Mouse (Mus musculus): Measurements from ENCODE around the gene Rasef. TPM values are rescaled to one million over a fixed set of nuclear protein-coding genes. Genes with fewer than 3 reads are reported as not detected.

Rasef gene
- polyA plus RNA-seq (2015; fragmentation: Nextera tagmentation; extraction: Ambion mirVana), result 3.4 TPM in 2 replicates

- Histone ChIP-seq H3K9me3 (replicated peaks; ENCODE audit: low read length) (no peaks in the 10 kb centered on the region), H3K36me3 (ENCODE audit: insufficient read depth, low read length) (no peaks in the 10 kb centered on the region), H3K9ac (ENCODE audit: low read depth, low read length) (peak within 1 kb of the TSS; percentile 49), H3K27me3 (ENCODE audit: insufficient read depth, low read length) (0 out of 2 replicates have a peak, but pooled peaks cover 2% of the 10 kb centered on the region), H3K4me3 (replicated peaks; ENCODE audit: low read depth, low read length) (peak within 1 kb of the TSS; percentile 39), H3K27ac (0 out of 2 replicates have a peak within 1 kb of the TSS, but pooled peaks have one; percentile 50), H3K4me2 (ENCODE audit: low read length) (peak within 1 kb of the TSS; percentile 81), H3K4me1 (replicated peaks; ENCODE audit: insufficient read depth, low read length) (peaks cover 6% of the 10 kb centered on the region; the same call in 1 of the 2 replicates)
- peak; percentile 92 for ATAC-seq (replicated peaks; ENCODE audit: low FRiP score, low read depth)
- TF ChIP-seq CTCF (IDR thresholded peaks at IDR 0.05; ENCODE audit: low read depth), result no peak
- 4% methylated on average over 68 of the region's 87 CpGs for WGBS
- peak; percentile 70 for DNase-seq (ENCODE audit: low spot score)
These were observed at the start of gene Rasef for GRCm38 (mm10) chr4:73790260-73791185. TSS of gene Rasef (minus strand) at chr4:73790994.

- no peak overlapping the region for H3K4me3 ChIP-seq (replicated peaks; ENCODE audit: low read depth, low read length)
- no peak overlapping the region for H3K9ac ChIP-seq (ENCODE audit: low read depth, low read length)
- no peak for ATAC-seq (replicated peaks; ENCODE audit: low FRiP score, low read depth)
- H3K4me2 ChIP-seq (ENCODE audit: low read length), result no peak overlapping the region
- H3K36me3 ChIP-seq (ENCODE audit: insufficient read depth, low read length), result no peaks in the 10 kb centered on the region
- no peaks in the 10 kb centered on the region for H3K27me3 ChIP-seq (ENCODE audit: insufficient read depth, low read length)
- no peak for TF ChIP-seq CTCF (IDR thresholded peaks at IDR 0.05; ENCODE audit: low read depth)
- WGBS, result 83% methylated on average over 3 of the region's 3 CpGs
- no peaks in the 10 kb centered on the region for H3K4me1 ChIP-seq (replicated peaks; ENCODE audit: insufficient read depth, low read length)
- no peak overlapping the region for H3K27ac ChIP-seq
- DNase-seq (ENCODE audit: low spot score), result no peak
- H3K9me3 ChIP-seq (replicated peaks; ENCODE audit: low read length), result no peaks in the 10 kb centered on the region
These were observed 35.8 kb upstream of the Rasef start for GRCm38 (mm10) chr4:73826587-73826986.

GRCm38 (mm10) chr4:73791186-73791540 is 369 bp upstream of the Rasef start:
- Histone ChIP-seq H3K36me3 (ENCODE audit: insufficient read depth, low read length) (no peaks in the 10 kb centered on the region), H3K27ac (no peak overlapping the region), H3K9ac (ENCODE audit: low read depth, low read length) (peak overlapping the region; percentile 49; the same call in 1 of the 2 replicates), H3K4me1 (replicated peaks; ENCODE audit: insufficient read depth, low read length) (peaks cover 6% of the 10 kb centered on the region; the same call in 1 of the 2 replicates), H3K27me3 (ENCODE audit: insufficient read depth, low read length) (0 out of 2 replicates have a peak, but pooled peaks cover 2% of the 10 kb centered on the region), H3K9me3 (replicated peaks; ENCODE audit: low read length) (no peaks in the 10 kb centered on the region), H3K4me3 (replicated peaks; ENCODE audit: low read depth, low read length) (peak overlapping the region; percentile 39), H3K4me2 (ENCODE audit: low read length) (peak overlapping the region; percentile 81)
- WGBS, result 14% methylated on average over 3 of the region's 3 CpGs
- DNase-seq (ENCODE audit: low spot score) (no peak), ATAC-seq (replicated peaks; ENCODE audit: low FRiP score, low read depth) (no peak)
- no peak for TF ChIP-seq CTCF (IDR thresholded peaks at IDR 0.05; ENCODE audit: low read depth)

GRCm38 (mm10) chr4:73789534-73789933 is 1.3 kb downstream of the Rasef start:
- H3K9ac ChIP-seq (ENCODE audit: low read depth, low read length), result no peak overlapping the region
- 0 out of 2 replicates have a peak, but pooled peaks cover 2% of the 10 kb centered on the region for H3K27me3 ChIP-seq (ENCODE audit: insufficient read depth, low read length)
- ATAC-seq (replicated peaks; ENCODE audit: low FRiP score, low read depth) (no peak), DNase-seq (ENCODE audit: low spot score) (no peak)
- H3K9me3 ChIP-seq (replicated peaks; ENCODE audit: low read length), result no peaks in the 10 kb centered on the region
- no peaks in the 10 kb centered on the region for H3K36me3 ChIP-seq (ENCODE audit: insufficient read depth, low read length)
- WGBS, result 33% methylated on average over 6 of the region's 6 CpGs
- no peak overlapping the region for H3K4me3 ChIP-seq (replicated peaks; ENCODE audit: low read depth, low read length)
- no peak for TF ChIP-seq CTCF (IDR thresholded peaks at IDR 0.05; ENCODE audit: low read depth)
- no peak overlapping the region for H3K27ac ChIP-seq
- H3K4me1 ChIP-seq (replicated peaks; ENCODE audit: insufficient read depth, low read length), result peaks cover 6% of the 10 kb centered on the region; the same call in 1 of the 2 replicates
- H3K4me2 ChIP-seq (ENCODE audit: low read length), result peak overlapping the region; percentile 81; the same call in 1 of the 2 replicates

- peaks cover 6% of the 10 kb centered on the region; the same call in 1 of the 2 replicates for H3K4me1 ChIP-seq (replicated peaks; ENCODE audit: insufficient read depth, low read length)
These were observed 2.6 kb downstream of the Rasef start for GRCm38 (mm10) chr4:73788076-73788730.

GRCm38 (mm10) chr4:73784147-73784546 is 6.6 kb downstream of the Rasef start:
- no peak for TF ChIP-seq CTCF (IDR thresholded peaks at IDR 0.05; ENCODE audit: low read depth)
- H3K4me1 ChIP-seq (replicated peaks; ENCODE audit: insufficient read depth, low read length), result no peaks in the 10 kb centered on the region
- ATAC-seq (replicated peaks; ENCODE audit: low FRiP score, low read depth), result no peak
- H3K36me3 ChIP-seq (ENCODE audit: insufficient read depth, low read length), result no peaks in the 10 kb centered on the region
- H3K27me3 ChIP-seq (ENCODE audit: insufficient read depth, low read length), result no peaks in the 10 kb centered on the region
- no peak overlapping the region for H3K9ac ChIP-seq (ENCODE audit: low read depth, low read length)
- no peak for DNase-seq (ENCODE audit: low spot score)
- no peaks in the 10 kb centered on the region for H3K9me3 ChIP-seq (replicated peaks; ENCODE audit: low read length)
- no peak overlapping the region for H3K4me3 ChIP-seq (replicated peaks; ENCODE audit: low read depth, low read length)
- 91% methylated on average over 1 of the region's 1 CpGs for WGBS
- H3K27ac ChIP-seq, result no peak overlapping the region
- no peak overlapping the region for H3K4me2 ChIP-seq (ENCODE audit: low read length)

More at GRCm38 (mm10) chr4:73788076-73788730, 2.6 kb downstream of the Rasef start:
- Histone ChIP-seq H3K27me3 (ENCODE audit: insufficient read depth, low read length) (0 out of 2 replicates have a peak, but pooled peaks cover 2% of the 10 kb centered on the region), H3K4me3 (replicated peaks; ENCODE audit: low read depth, low read length) (no peak overlapping the region), H3K9me3 (replicated peaks; ENCODE audit: low read length) (no peaks in the 10 kb centered on the region), H3K9ac (ENCODE audit: low read depth, low read length) (no peak overlapping the region), H3K36me3 (ENCODE audit: insufficient read depth, low read length) (no peaks in the 10 kb centered on the region), H3K27ac (no peak overlapping the region), H3K4me2 (ENCODE audit: low read length) (no peak overlapping the region)
- no peak for DNase-seq (ENCODE audit: low spot score)
- no peak for ATAC-seq (replicated peaks; ENCODE audit: low FRiP score, low read depth)
- TF ChIP-seq CTCF (IDR thresholded peaks at IDR 0.05; ENCODE audit: low read depth), result no peak
- 75% methylated on average over 7 of the region's 7 CpGs for WGBS

Measured in kidney, postnatal 0 days (tissue).